Mouse (Mus musculus) urinary bladder, postnatal 14 days (tissue): ENCODE data around the gene Ldlr.
"Not testable (repeated sequence)": the region's sequence is repeated elsewhere in the genome, so short reads cannot be mapped to it uniquely, and the experiment has no call there.

ENCODE experiments used
- DNase-seq: peaks from one replicate; pipeline ENCODE4 v3.0.0; 2021; ENCODE audit warnings: low spot score

Gene Ldlr

GRCm38 (mm10) chr9:21754516-21755321 lies 31.4 kb downstream of the Ldlr start:
- DNase-seq, result no peak

DNA sequence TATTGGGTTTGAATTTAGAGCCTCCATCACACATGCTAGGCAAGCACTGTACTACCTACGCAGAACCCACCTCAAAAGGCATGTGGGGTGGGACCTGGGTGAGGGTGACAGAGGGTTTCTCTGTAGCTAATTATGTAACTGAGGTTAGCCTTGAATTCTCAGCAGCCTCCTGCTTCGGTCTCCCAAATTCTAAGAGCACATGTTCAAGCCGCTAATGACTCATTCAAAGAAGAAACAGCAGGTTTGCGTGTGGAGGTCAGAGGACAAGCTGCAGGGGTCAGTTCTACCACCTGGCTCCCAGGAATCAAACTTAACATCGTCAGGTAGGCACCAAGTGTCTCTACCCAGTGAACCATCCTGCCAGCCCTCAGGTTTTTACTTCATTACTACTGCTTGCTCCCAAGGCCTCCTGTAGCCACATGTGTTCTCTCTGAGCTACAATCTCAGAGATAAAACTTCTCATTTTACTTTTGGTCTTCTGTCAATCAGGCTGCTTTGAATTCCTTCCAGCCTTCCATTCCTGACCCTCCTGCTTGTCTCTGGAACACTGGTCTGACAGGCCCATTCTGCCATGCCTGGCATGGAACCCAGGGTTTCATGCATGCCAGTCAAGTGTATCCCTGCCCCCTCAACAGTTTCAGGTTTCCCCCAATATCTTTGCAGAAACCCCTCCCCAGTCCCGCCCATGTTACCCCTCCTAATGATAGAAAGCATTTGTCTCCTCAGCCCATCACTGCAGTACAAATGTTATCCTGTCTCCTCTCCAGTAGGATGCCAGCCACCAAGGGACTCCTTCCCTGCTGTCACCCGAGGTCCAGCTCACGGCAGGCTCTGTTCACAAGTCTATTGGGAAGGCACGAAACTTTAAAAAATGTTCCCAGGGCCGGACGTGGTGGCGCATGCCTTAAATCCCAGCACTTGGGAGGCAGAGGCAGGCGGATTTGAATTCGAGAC lies 35.6 kb downstream of the Ldlr start:
- DNase-seq, result no peak

DNA sequence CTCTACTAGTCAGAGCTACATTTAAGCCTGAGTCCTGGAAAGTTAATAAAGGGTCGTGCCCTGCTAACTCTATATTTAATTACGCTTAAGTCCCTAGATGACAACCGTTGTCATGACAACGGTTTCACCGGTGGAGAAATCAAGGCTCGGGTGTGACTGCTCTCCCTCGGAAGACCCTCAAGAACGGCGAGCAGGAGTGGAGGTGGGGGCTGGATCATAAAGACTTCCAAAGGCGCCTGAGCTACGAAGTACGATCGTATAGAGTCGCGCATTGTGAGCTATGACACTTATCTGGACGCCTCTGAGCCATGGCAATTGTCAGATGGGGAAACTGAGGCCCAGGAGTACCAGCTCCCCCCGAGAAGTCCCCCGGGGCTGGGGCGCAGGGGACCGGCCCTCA lies 36.4 kb downstream of the Ldlr start:
- no peak for DNase-seq

DNA sequence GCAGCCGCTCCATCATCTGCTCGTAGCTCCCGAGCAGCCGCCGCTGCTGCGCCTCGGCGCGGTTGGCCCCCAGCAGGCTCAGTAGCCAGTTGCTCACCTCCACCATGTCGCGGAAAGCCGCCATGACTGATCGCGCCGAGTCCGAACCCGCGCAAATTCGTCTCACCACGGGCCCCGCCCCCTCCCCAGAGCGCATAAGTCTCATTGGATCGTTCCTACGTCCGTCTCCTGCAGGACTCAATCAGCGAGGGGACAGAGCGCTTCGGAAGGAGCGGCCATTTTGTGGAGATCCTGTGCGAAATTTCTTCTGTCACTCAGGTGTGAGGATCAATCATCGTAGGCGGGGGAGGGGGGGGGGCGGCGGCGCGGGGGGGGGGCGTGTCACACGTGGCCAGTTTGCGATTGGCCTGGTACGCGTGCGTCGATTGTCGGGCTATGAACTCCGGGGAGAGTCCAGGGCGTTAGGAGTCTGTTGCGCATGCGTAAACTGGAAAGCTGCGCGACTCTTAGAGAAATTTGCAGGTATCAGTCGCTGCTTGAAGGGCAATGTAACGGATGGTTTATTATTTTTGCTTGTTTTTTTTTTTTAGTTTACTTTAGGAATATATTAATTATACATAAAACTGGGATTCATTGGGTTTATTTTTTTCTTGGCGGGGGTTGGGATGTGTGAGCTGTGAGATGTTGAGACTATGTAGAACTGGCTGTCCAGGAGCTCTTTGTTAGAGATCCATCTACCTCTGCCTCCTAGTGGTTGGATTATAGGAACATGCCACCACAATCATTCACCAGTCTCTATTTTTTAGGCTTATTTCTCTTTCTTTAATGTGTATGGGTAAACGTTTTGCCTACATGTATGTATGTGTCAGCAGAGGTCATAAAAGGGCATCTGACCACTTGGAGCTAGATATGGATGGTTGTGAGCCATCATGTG lies 37.1 kb downstream of the Ldlr start, which contains the start of gene Spc24:
Gene Spc24, minus strand, starts transcription at position 149 of the 934 bp plus-strand sequence.
- DNase-seq, result peak; percentile 93

DNA sequence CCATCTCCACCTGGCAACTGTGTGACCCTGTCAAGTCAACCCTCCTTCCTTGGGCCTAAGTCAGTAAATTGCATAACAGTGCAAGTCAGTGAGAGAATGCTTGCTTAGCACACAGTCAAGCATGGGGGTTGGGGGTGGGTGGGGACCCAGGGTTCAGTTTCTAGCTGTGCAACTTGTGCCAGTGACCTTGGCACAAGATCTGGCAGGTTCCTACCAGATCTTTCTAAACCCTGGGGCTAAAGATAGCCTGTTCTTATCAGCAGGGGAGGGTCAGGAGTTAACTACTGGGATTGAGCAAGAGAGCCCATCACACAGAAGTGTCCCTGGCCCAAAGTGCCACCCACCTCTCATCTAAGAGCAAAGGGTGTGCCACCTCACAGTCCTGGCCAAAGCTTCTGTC lies 38.9 kb downstream of the Ldlr start:
- no peak for DNase-seq

DNA sequence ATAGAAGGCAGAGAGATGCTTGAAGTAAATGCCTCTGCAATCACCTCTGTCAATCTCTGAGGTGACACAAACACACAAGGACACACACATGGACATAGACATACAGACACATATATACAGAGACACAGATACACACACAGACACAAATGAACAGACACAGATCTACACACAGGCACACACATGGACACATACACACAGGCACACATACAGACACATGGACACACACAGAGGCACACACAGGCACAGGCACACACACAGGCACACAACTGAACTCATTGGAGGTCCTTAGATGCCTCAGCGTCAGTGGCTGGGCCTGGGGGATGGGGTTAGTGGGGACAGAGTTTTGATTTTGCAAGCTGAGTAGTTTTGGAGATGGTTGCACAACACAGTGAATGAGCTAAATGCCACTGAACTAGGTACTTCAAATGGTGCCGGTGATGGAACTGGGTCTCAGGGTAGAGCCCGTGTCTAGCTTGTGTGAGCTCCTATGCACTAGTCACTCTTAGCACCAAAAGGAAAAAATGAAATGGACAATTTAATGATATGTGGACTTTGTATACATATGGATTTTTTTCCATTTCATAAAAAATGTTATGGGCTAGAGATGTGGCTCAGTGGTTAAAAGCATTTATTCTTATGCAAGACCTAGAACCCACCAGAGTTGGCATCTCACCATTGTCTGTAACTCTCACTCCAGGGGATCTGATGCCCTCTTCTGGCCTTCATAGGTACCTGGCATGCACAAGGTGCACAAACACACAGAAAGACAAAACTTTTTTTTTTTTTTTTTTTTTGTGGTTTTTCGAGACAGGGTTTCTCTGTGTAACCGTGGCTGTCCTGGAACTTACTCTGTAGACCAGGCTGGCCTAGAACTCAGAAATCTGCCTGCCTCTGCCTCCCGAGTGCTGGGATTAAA lies 41.1 kb downstream of the Ldlr start:
- no peak for DNase-seq

GRCm38 (mm10) chr9:21767896-21768295 lies 44.6 kb downstream of the Ldlr start:
- peak; percentile 40 for DNase-seq

- DNase-seq, result peak; percentile 52
These were observed 45.5 kb downstream of the Ldlr start for GRCm38 (mm10) chr9:21768511-21769411.

DNA sequence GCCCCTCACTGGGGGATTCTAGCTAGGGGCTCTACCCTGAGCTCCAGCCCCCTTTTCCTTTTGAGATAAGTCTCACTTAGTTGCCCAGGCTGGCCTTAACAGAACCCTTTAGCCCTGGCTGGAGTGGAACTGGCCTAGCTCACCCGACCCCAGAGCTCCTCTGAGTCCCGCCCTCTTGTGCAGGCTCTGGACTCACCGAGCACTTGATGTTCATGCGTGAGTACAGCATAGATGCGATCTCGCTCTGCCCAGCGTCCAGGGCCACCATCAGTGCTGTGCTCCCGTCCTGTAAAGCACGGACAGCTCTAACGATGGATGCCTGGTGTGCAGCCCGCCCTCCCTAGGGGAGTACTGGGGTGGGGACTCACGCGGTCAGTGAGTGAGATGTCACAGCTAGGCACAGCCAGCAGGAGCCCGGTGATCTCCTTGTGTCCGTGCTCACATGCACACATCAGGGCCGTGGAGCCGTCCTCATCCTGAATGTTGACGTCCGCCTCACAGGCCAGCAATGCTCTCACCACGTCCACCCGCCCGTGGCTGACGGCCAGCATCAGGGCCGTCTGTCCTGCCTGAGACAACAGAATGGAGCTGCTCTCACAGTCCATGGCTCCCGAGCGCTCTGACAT lies 46.4 kb downstream of the Ldlr start:
- peak; percentile 47 for DNase-seq

- not testable (repeated sequence) for DNase-seq
These were observed 50.1 kb downstream of the Ldlr start for GRCm38 (mm10) chr9:21773396-21773795.

DNA sequence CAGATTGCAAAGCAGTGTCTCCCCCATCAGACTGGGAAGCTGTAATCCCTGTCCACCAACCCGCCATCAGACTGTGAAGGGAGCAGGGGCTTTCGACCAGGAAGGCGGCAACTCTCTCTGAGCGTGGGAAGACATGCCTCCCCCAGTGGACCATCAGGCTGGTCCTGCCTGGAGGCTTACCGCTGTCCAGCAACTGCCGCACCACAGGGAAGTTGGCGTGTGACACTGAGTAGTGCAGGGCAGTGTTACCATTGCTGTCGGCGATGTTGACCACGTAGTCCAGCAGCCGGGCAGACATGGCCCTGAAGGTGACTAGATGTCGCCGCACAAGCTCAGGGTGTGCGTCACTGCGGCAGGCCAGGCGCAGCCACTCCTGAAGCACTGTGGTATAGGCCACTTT lies 51.1 kb downstream of the Ldlr start:
- no peak for DNase-seq

DNA sequence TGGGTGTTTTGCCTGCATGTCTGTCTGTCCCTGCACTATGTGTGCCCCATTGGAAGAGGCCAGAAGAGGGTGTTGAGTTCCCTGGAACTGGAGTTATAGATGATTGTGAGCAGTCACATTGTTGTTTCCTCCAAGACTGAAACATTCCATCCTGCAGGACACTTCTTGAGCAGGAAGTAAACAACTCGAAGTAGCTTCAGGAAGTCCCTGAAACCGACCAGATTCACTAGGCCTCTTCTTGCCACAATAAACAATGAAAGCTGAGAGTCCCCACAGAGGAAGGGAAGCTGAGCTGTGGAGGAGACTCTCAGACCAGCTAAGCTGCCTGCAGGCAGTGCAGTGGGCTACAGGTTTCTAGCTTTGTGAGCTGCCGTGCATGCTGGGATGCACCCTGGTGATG lies 54.4 kb downstream of the Ldlr start:
- no peak for DNase-seq

GRCm38 (mm10) chr9:21781657-21782468 lies 58.6 kb downstream of the Ldlr start:
- DNase-seq, result peak; percentile 49

DNA sequence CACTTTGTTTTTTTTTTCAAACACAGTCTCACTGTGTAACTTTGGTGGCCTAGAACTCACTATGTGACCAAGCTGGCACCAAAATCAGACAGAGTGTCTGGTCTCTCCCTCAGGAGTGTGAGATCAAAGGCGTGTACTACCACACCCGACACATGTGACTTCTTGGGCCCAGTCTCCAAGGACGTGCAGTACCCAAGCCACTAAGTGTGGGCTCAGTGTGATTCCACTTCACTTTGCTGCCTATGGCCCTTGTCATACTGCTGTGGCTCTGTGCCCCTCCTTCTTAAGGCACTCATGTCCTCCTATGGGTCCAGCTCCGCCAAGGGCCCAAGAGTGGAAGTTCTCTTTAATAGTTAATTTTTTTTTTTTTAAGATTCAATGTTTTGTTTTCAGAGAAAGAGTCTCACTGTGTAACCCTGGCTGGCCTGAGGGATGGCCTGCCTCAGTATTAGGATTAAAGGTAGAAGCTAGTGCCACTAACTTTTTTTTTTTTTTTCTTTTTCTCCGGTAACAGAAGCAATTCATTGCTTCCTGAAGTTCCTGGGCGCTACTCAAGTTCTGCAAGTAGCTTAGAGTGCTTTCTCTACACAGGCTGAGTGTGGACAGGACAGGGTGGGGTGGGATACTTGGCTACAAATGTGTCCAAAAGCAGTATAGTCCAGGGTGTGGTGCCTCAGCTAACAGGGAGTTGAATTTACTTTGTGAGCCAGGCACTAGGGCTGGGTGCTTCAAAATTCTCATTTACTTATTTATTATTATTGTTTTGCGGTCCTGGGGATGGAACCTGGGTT lies 61.4 kb downstream of the Ldlr start:
- no peak for DNase-seq

GRCm38 (mm10) chr9:21786309-21786708 lies 63.0 kb downstream of the Ldlr start:
- DNase-seq, result not testable (repeated sequence)

DNA sequence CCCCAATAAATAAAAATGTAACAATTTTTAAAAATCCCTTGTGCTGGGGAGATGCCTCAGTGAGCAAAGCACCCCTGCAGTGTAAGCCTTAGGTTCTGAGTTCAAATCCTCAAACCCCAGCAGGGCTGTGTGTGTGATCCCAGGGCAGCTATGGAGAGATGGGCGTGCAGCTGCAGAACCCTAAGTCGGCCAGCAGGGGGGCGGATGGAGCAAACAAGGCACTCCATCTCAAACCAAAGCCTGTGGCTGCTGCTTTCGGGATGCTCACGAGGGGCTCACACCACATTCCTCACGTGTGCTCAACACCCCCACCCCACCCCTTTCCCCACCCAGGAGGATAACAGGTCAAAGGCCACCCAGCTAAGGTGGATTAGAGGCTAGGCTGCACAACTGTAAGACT lies 63.6 kb downstream of the Ldlr start:
- peak; percentile 70 for DNase-seq

GRCm38 (mm10) chr9:21787654-21788053 lies 64.4 kb downstream of the Ldlr start:
- no peak for DNase-seq
